Mouse (Mus musculus) bone marrow, adult 2 months (tissue): ENCODE data around the gene Nop53.

Experiments
- CTCF ChIP-seq: fragments of 200-500 bp; IDR thresholded peaks from 2 replicates; pipeline ENCODE4 v1.5.1; 2011; ENCODE audit warnings: low read length, control low read depth; ENCODE audit not compliant: control insufficient read depth, insufficient read depth
- POLR2A ChIP-seq: fragments of 200-500 bp; IDR thresholded peaks from 2 replicates; pipeline ENCODE4 v1.6.1; 2011; ENCODE audit warnings: low read depth, mild to moderate bottlenecking, control low read depth, low read length, borderline replicate concordance; ENCODE audit not compliant: control insufficient read depth

GRCm38 (mm10) chr7:15991764-15992163 lies 45.9 kb upstream of the Nop53 start:
- TF ChIP-seq POLR2A (no peak), CTCF (no peak)
